Mouse (Mus musculus) midbrain, embryonic 11.5 days (tissue): Measurements from ENCODE around the gene Wrap53. TPM values are rescaled to one million over a fixed set of nuclear protein-coding genes. Genes with fewer than 3 reads are reported as not detected.
"Not testable (repeated sequence)": the region's sequence is repeated elsewhere in the genome, so short reads cannot be mapped to it uniquely, and the experiment has no call there.

Experiments used
- ATAC-seq: fragments of 200-750 bp; cut with Nextera tagmentation; 2 replicates; pipeline ENCODE4 v1.8.0; 2017; ENCODE audit warnings: moderate TSS enrichment, moderate library complexity; ENCODE audit not compliant: low FRiP score
- DNase-seq: peaks from one replicate; pipeline ENCODE4 v3.0.0; 2015; ENCODE audit warnings: low spot score; ENCODE audit errors: missing footprints
- H3K27ac ChIP-seq: fragments of 300-500 bp; sonication (generic); 2 replicates; pipeline ENCODE4 v1.5.1; 2014; ENCODE audit warnings: low read depth, low read length
- H3K27me3 ChIP-seq: fragments of 300-500 bp; sonication (generic); 2 replicates; pipeline ENCODE4 v1.6.1; 2014; ENCODE audit warnings: mild to moderate bottlenecking, low read length, moderate library complexity, mixed read lengths; ENCODE audit not compliant: control insufficient read depth, insufficient read depth
- H3K36me3 ChIP-seq: fragments of 300-500 bp; sonication (generic); 2 replicates; pipeline ENCODE4 v1.6.1; 2014; ENCODE audit warnings: mild to moderate bottlenecking, low read length, moderate library complexity, mixed read lengths; ENCODE audit not compliant: control insufficient read depth, insufficient read depth
- H3K4me1 ChIP-seq: fragments of 300-500 bp; sonication (generic); 2 replicates; pipeline ENCODE4 v1.6.1; 2014; ENCODE audit warnings: low read length; ENCODE audit not compliant: control insufficient read depth, insufficient read depth
- H3K4me2 ChIP-seq: fragments of 300-500 bp; sonication (generic); 2 replicates; pipeline ENCODE4 v1.6.1; 2014; ENCODE audit warnings: mild to moderate bottlenecking, moderate library complexity
- H3K4me3 ChIP-seq: fragments of 300-500 bp; sonication (generic); 2 replicates; pipeline ENCODE4 v1.5.1; 2014; ENCODE audit warnings: low read depth, low read length
- H3K9ac ChIP-seq: fragments of 300-500 bp; sonication (generic); 2 replicates; pipeline ENCODE4 v1.6.1; 2014; ENCODE audit warnings: low read length
- H3K9me3 ChIP-seq: fragments of 300-500 bp; sonication (generic); 2 replicates; pipeline ENCODE4 v1.6.1; 2016; ENCODE audit warnings: low read length; ENCODE audit not compliant: control insufficient read depth
- WGBS: fragments of 180-500 bp; shearing (Covaris S2); extraction: QIAGEN DNeasy Blood & Tissue Kit; methylation state at CpG from one replicate; pipeline ENCODE4 v1.1.7; 2014; 5-methylcytosine and 5-hydroxymethylcytosine counted together
- polyA plus RNA-seq: library from polyadenylated mRNA; unstranded; fragments of >200 nt; fragmentation: Nextera tagmentation; extraction: Ambion mirVana; gene quantifications from 2 replicates; pipeline ENCODE4 v1.2.1, GENCODE M21; 2014

The Wrap53 gene
- polyA plus RNA-seq, 1 experiment from 2014 or later: 35.1 TPM

DNA sequence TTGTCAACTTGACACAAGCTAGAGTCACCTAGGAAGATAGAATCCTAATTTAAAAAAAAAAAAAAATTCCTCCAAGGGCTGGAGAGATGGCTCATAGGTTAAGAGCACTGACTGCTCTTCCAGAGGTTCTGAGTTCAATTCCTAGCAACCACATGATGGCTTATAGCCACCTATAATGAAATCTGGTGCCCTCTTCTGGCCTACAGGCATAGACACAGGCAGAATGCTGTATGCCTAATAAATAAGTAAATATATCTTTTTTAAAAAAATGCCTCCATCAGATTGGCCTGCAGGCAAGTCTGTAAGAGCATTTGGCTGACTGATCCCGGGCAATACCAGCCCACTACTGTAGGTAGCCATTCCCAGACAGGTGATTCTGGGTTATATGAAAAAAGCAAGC, 45.1 kb downstream of the Wrap53 start:
- no peak for ATAC-seq
- no peak overlapping the region for H3K9ac ChIP-seq

DNA sequence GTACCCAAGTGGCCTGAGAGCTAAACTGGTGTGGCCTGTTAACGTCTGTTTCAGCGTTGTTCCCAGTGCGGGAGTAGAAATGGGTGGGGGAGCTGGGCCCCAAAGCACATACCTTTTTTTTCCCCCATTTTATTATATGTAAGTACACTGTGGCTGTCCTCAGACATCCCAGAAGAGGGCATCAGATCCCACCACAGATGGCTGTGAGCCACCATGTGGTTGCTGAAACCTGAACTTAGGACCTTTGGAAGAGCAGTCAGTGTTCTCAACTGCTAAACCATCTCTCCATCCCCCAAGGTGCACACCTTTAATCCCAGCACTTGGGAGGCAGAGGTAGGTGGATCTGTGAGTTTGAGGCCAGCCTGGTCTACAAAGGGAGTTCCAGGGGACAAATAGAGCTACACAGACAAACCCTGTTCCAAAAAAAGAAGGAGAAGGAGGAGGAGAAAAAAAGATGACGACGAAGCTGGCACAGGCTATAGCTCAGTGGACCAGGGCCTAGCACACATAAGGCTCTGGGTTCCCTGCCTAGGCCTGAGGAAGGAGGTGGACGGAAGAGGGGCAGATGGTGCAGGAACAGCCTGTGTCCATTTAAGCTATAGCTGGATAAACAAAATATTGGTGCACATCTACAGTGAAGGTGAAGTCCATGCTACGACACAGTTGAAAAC, 47.4 kb downstream of the Wrap53 start:
- Histone ChIP-seq H3K4me1 (no peaks in the 10 kb centered on the region), H3K9ac (no peak overlapping the region), H3K4me2 (no peak overlapping the region), H3K4me3 (no peak overlapping the region), H3K27ac (no peak overlapping the region), H3K9me3 (no peaks in the 10 kb centered on the region), H3K27me3 (no peaks in the 10 kb centered on the region), H3K36me3 (no peaks in the 10 kb centered on the region)
- 82% methylated on average over 7 of the region's 7 CpGs for WGBS
- DNase-seq (no peak), ATAC-seq (no peak)

More for the DNA sequence above, 45.1 kb downstream of the Wrap53 start:
- no peaks in the 10 kb centered on the region for H3K36me3 ChIP-seq
- H3K27ac ChIP-seq: no peak overlapping the region
- H3K27me3 ChIP-seq: no peaks in the 10 kb centered on the region
- H3K4me3 ChIP-seq: no peak overlapping the region
- no peak for DNase-seq
- no peak overlapping the region for H3K4me2 ChIP-seq
- 69% methylated on average over 1 of the region's 1 CpGs for WGBS
- H3K9me3 ChIP-seq: no peaks in the 10 kb centered on the region
- H3K4me1 ChIP-seq: no peaks in the 10 kb centered on the region

DNA sequence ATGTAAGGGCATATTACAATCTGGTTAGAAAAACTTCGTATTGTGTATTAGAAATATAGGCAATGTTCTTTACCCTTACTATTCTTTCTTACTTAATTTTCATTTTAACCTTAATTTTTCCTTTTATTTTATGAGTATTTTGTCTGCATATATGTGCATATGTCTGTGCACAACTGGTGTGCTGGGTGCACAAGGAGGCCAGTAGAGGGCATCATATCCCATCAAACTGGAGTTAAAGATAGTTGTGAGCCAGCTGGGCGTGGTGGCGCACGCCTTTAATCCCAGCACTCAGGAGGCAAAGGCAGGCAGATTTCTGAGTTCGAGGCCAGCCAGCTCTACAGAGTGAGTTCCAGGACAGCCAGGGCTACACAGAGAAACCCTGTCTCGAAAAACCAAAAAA, 49.3 kb downstream of the Wrap53 start:
- not testable (repeated sequence) for H3K4me1 ChIP-seq, H3K4me2 ChIP-seq, H3K27me3 ChIP-seq, H3K36me3 ChIP-seq, H3K9me3 ChIP-seq, H3K4me3 ChIP-seq, ATAC-seq, H3K9ac ChIP-seq, H3K27ac ChIP-seq, DNase-seq
- 90% methylated on average over 6 of the region's 6 CpGs for WGBS

DNA sequence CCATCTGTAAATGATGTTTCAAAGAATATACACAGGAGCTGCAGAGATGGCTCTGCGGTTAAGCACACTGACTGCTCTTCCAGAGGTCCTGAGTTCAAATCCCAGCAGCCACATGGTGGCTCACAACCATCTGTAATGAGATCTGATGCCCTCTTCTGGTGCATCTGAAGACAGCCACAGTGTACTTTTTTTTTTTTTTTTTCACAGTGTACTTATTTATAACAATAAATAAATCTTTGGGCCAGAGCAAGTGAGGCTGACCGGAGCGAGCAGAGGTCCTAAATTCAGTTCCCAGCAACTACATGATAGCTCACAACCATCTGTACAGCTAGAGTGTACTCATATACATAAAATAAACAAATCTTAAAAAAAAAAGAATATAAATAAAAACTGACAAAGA, 49.8 kb downstream of the Wrap53 start:
- not testable (repeated sequence) for H3K4me1 ChIP-seq, ATAC-seq, DNase-seq

DNA sequence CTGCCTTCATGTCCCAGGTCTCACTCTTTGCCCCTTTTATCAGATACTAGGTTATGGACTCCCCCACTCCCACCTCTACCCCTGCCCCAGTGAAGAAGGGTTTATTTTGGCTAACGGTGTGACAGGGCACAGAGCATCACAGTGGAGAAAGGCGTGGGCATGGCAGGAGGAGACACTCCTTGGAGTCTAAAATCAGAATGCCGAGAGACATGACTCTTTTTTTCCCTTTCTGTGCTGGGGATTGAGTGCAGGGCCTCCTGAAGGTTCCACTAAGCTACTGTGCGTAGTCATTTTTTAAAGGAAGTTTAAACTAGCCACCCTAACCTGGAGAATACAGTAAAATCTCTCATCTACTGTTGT, 52.0 kb downstream of the Wrap53 start:
- WGBS: 76% methylated on average over 4 of the region's 4 CpGs
- H3K4me2 ChIP-seq: no peak overlapping the region
- peak overlapping the region; percentile 0; the same call in 1 of the 2 replicates for H3K9ac ChIP-seq
- DNase-seq: peak; percentile 91
- H3K4me1 ChIP-seq: peaks cover 9% of the 10 kb centered on the region; the same call in 1 of the 2 replicates
- no peak overlapping the region for H3K4me3 ChIP-seq
- H3K27me3 ChIP-seq: no peaks in the 10 kb centered on the region
- ATAC-seq: no peak
- H3K27ac ChIP-seq: peak overlapping the region; percentile 87; the same call in 1 of the 2 replicates
- no peaks in the 10 kb centered on the region for H3K9me3 ChIP-seq
- no peaks in the 10 kb centered on the region for H3K36me3 ChIP-seq

More for the DNA sequence above, 49.8 kb downstream of the Wrap53 start:
- not testable (repeated sequence) for H3K4me3 ChIP-seq, H3K27ac ChIP-seq, H3K9ac ChIP-seq, H3K4me2 ChIP-seq, H3K36me3 ChIP-seq, H3K27me3 ChIP-seq, H3K9me3 ChIP-seq
- 94% methylated on average over 3 of the region's 3 CpGs for WGBS

DNA sequence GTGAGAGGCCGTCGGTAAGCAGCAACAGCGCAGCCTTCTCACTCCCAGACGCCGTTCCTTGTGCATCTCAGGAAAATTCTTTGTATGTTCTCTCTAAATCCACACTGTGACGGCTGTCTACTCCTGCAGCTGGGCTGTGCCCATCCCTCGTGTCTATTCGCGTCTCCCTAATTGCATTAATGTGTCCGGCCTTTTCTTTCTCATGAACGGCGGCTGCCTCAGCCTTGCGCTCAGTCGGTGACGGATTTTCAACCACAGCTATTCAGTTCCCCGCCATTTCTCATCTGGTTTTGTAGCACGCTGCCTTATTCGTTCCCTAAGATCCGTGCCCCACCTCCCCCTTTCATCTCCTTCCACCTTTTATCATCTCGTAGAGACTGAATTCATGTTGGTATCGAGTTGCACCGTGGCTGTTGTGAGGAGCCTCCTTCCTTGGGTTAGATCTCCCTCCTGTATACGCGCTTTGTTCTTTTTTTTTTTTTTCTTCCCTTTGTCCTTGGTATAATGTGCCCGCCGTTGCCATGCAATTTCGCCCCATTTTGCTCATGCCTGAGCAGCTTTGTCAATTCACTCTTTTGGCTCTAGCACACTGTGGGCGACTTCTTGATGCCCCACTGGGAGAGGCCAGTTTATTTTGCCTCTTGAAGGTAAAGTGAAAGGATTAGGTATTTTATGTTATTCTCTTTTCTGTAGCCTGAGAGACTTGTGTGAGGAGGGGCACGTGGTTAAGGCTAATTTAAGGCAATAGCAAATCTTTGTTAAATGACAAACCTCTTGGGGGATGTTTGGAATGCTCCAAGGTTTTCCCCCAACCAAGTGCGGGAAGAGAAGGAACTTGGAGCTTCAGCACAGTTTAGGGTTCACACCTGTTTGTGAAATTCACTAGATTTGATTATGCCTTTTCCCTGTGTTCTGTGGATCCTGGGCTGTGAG, 52.7 kb downstream of the Wrap53 start:
- Histone ChIP-seq H3K4me1 (peaks cover 9% of the 10 kb centered on the region; the same call in 1 of the 2 replicates), H3K36me3 (no peaks in the 10 kb centered on the region), H3K27me3 (no peaks in the 10 kb centered on the region), H3K27ac (peak overlapping the region; percentile 87), H3K9ac (peak overlapping the region; percentile 81), H3K4me3 (peak overlapping the region; percentile 22), H3K9me3 (no peaks in the 10 kb centered on the region), H3K4me2 (peak overlapping the region; percentile 49)
- WGBS: 5% methylated on average over 30 of the region's 30 CpGs
- peak; percentile 97 for DNase-seq
- ATAC-seq: peak; percentile 55; the same call in 1 of the 2 replicates

DNA sequence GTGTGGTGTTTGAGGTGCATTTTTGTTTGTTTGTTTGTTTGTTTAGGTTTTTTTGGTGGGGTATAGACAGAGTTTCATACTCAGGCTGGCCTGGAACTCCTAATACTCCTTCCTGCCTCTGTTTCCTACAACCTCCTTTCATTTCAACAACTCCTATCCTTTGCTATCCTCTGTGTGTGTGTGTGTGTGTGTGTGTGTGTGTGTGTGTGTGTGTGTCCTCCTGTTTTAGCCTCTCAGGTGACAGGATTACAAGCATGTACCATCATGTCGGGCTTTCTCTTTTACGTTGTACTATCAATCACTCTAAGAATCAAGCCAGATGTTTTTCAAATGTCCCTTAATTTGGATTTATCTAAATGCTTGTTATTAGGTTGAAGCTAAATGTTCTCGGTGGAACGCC, 53.4 kb downstream of the Wrap53 start:
- Histone ChIP-seq H3K4me3 (peak overlapping the region; percentile 22; the same call in 1 of the 2 replicates), H3K36me3 (no peaks in the 10 kb centered on the region), H3K27ac (peak overlapping the region; percentile 87), H3K9me3 (no peaks in the 10 kb centered on the region), H3K4me2 (peak overlapping the region; percentile 49), H3K27me3 (no peaks in the 10 kb centered on the region), H3K4me1 (peaks cover 9% of the 10 kb centered on the region; the same call in 1 of the 2 replicates), H3K9ac (peak overlapping the region; percentile 81)
- DNase-seq (no peak), ATAC-seq (no peak)
- WGBS: 38% methylated on average over 4 of the region's 4 CpGs

DNA sequence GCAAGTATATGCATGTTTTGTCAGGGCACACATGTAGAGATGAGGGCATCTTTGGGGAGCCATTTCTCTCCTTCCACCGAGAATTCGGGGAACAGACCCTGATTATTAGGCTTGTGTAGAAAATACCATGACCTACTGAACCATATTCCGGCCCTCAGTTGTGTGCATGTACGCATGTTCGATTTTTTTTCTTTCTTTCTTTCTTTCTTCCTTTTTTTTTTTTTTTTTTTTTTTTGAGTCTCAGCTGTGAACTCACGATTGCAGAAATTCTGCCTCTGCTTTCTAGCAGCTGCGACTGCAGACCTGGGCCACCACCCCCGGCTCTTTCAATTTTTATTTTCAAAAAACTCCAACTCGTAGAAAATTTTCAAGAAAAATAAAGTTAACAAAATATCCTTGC, 54.4 kb downstream of the Wrap53 start:
- Histone ChIP-seq H3K4me2 (no peak overlapping the region), H3K9me3 (no peaks in the 10 kb centered on the region), H3K9ac (no peak overlapping the region), H3K36me3 (no peaks in the 10 kb centered on the region), H3K4me1 (peaks cover 9% of the 10 kb centered on the region; the same call in 1 of the 2 replicates), H3K27me3 (no peaks in the 10 kb centered on the region), H3K27ac (no peak overlapping the region), H3K4me3 (no peak overlapping the region)
- no peak for DNase-seq
- WGBS: 87% methylated on average over 9 of the region's 9 CpGs
- ATAC-seq: no peak

DNA sequence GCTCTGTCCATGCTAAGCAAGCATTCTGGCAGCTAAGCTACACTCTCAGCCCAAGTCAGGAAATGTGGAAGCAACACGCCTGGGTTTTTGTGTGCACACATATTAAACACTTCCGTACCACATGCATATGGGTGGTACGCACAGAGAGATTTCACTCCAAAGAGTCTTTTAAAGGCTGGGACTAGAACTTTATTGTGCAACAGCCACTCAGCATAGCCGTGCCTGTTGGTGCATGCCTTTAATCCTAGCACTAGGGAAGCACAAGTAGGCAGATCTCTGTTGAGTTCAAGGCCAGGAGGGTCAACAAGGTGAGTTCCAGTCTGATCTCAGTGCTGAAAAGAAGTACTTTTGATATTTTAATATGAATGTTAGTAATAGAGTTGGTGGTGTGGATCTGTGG, 56.4 kb downstream of the Wrap53 start:
- Histone ChIP-seq H3K4me1 (peaks cover 9% of the 10 kb centered on the region; the same call in 1 of the 2 replicates), H3K36me3 (no peaks in the 10 kb centered on the region), H3K27me3 (no peaks in the 10 kb centered on the region), H3K4me2 (no peak overlapping the region), H3K4me3 (no peak overlapping the region), H3K9me3 (no peaks in the 10 kb centered on the region), H3K9ac (no peak overlapping the region), H3K27ac (no peak overlapping the region)
- no peak for DNase-seq
- WGBS: 84% methylated on average over 4 of the region's 4 CpGs
- ATAC-seq: no peak
